Mouse (Mus musculus) Patski (cell line): ENCODE measurements around the gene Hacd3. TPM values are rescaled to one million over a fixed set of nuclear protein-coding genes. Genes with fewer than 3 reads are reported as not detected.
"Not testable (repeated sequence)": the region's sequence is repeated elsewhere in the genome, so short reads cannot be mapped to it uniquely, and the experiment has no call there.

Experiments used
- ATAC-seq: fragments of 100-300 bp; one replicate; pipeline ENCODE4 v1.8.0; 2021
- CTCF ChIA-PET: fragments of 350-600 bp; sonication (Branson Sonifier 250); formaldehyde crosslinking; loops from one replicate; lab custom pipeline; 2022; ENCODE audit warnings: inconsistent platforms; lab: Charles Lee
- POLR2A ChIA-PET: fragments of 350-600 bp; sonication (Branson Sonifier 250); formaldehyde crosslinking; loops from one replicate; lab custom pipeline; 2022; ENCODE audit warnings: antibody characterized with exemption, inconsistent platforms; lab: Charles Lee
- DNase-seq: peaks from one replicate; pipeline ENCODE4 v3.0.0-alpha.2; 2011; ENCODE audit warnings: low read depth, low spot score
- H3K27me3 ChIP-seq: fragments of 371-371 bp; one replicate; pipeline ENCODE4 v1.5.1; 2021
- CTCF ChIP-seq: fragments of 100-300 bp; IDR thresholded peaks from one replicate; pipeline ENCODE4 v1.5.1; 2021
- in situ Hi-C: fragments of 300-500 bp; cut with MboI; formaldehyde crosslinking; loops from 3 replicates; pipeline ENCODE4 v1.11.1; 2018; ENCODE audit warnings: low pct_unique_long_range_greater_than_20kb, mixed read lengths
- polyA plus RNA-seq: library from polyadenylated mRNA; unstranded; gene quantifications from one replicate; pipeline ENCODE4 v1.2.3, GENCODE M21; 2021

Gene Hacd3
- polyA plus RNA-seq, 1 experiment from 2014 or later, result 121 TPM

DNA sequence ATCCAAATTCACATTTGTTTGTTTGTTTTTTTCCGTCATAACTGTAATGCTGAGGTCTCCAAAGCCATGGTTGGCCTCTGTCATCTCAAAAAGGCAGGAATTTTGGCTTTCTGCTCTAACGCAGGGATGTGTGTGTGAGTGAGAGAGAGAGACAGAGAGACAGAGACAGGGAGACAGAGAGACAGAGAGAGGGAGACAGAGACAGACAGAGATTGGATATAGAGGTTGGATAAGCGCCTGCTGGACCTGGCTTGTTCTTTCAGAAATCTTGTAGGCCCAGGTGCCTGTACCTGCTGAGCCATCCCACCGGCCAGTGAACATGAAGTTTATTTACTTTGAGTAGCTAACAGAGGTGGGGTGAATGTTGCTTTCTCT, 10.4 kb upstream of the Hacd3 start:
- TF ChIP-seq CTCF, result no peak
- ChIA-PET POLR2A (no interaction called here), CTCF (interaction anchor here (1.6 to 4.9 kb wide), 4 partner anchors 14 to 23 kb away, joined by 3 to 21 read pairs (median 6); no protein-coding TSS in a partner anchor)
- DNase-seq (no peak), ATAC-seq (no peak)
- in situ Hi-C loops, result no loop called here
- H3K27me3 ChIP-seq, result no peaks in the 10 kb centered on the region

DNA sequence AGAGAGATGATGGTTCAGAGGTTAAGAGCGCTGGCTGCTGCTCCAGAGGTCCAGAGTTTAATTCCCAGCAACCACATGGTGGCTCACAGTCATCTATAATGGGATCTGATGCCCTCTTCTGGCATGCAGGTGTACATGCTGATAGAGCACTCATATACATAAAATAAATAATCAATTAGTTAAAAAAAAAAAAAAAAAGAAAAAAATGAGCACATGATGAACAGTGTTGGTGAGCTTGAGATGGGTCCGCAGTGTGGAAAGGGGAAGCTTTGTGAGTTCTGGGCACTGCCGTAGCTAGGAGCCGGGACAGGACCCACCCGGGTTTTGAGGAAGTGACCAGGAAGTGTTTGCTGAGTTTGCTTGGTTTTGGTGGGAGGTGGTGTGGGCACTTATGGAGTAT, 9.9 kb upstream of the Hacd3 start:
- POLR2A ChIA-PET, result interaction anchor here (1.0 to 1.2 kb wide), 2 partner anchors 9 to 15 kb away, joined by 3 read pairs; no protein-coding TSS in a partner anchor
- peak; percentile 46 for TF ChIP-seq CTCF
- in situ Hi-C loops, ATAC-seq, DNase-seq, H3K27me3 ChIP-seq: not testable (repeated sequence)
- CTCF ChIA-PET, result interaction anchor here (1.7 to 4.9 kb wide), 3 partner anchors 16 to 23 kb away, joined by 3 to 21 read pairs (median 9); no protein-coding TSS in a partner anchor

DNA sequence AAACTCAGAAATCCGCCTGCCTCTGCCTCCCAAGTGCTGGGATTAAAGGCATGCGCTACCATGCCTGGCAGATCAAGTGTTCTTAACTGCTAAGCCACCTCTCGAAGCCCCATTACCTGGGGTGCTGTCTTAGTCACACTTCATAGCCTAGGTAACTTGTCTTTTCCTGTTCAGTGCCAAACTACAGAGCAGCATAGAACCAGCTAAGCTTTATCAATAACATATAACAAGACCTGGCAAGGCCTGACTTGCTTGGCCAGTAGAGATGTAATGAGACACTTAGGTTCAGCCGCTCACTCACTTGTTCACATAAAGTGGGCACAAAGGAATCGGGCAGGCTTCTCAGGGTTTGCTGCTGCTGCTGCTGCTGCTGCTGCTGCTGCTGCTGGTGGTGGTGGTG, 6.8 kb upstream of the Hacd3 start:
- in situ Hi-C loops, result no loop called here
- ATAC-seq, result no peak
- H3K27me3 ChIP-seq, result no peaks in the 10 kb centered on the region
- DNase-seq, result no peak
- POLR2A ChIA-PET, result interaction anchor here (0.7 kb wide), 1 partner anchor 17 kb away, joined by 10 read pairs; no protein-coding TSS in a partner anchor
- CTCF ChIA-PET, result no interaction called here
- no peak for TF ChIP-seq CTCF

DNA sequence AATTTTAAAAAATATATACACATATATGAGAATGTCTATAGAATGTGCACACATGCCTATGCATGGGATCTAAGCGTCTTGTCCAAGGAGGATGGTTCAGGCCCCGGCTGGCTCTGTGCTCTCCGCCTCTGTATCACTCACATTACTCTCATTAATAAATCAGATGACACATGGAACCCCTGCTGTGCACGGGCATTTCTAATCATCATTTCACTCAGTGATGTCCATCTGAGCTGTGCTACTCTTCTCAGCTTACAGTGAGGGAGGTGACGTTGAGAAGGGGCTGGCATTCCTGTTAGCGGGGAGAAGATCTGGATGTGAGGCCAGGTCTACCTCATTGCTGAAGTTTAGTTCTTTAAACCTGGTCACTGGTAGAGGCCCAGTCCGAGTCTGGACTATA, 5.7 kb upstream of the Hacd3 start:
- in situ Hi-C loops, result no loop called here
- no peaks in the 10 kb centered on the region for H3K27me3 ChIP-seq
- ATAC-seq (no peak), DNase-seq (no peak)
- POLR2A ChIA-PET, result no interaction called here
- CTCF ChIA-PET, result no interaction called here
- no peak for TF ChIP-seq CTCF

DNA sequence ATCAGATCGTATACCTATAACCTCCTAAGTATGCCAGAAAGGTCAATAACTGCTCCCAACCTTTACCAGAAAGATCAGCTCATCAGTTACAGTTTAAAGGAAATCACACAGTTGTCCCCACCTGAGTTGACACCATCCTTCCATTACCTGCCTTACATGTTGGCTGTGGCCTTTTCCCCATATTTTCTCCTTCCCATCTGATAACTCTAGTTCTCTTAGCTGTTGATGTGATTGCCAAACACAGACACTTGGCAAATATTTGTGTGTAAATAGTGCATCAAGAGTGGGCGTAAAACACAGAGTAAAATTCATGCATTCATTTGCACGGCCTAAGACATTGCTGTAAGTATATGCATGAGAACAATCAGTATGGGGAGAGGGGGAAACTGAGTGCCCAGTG, 2.0 kb upstream of the Hacd3 start:
- H3K27me3 ChIP-seq, result no peaks in the 10 kb centered on the region
- no peak for ATAC-seq
- POLR2A ChIA-PET, result interaction anchor here (1.0 kb wide), 1 partner anchor 8 kb away, joined by 3 read pairs; no protein-coding TSS in a partner anchor
- no peak for DNase-seq
- in situ Hi-C loops, result no loop called here
- no peak for TF ChIP-seq CTCF
- CTCF ChIA-PET, result no interaction called here

DNA sequence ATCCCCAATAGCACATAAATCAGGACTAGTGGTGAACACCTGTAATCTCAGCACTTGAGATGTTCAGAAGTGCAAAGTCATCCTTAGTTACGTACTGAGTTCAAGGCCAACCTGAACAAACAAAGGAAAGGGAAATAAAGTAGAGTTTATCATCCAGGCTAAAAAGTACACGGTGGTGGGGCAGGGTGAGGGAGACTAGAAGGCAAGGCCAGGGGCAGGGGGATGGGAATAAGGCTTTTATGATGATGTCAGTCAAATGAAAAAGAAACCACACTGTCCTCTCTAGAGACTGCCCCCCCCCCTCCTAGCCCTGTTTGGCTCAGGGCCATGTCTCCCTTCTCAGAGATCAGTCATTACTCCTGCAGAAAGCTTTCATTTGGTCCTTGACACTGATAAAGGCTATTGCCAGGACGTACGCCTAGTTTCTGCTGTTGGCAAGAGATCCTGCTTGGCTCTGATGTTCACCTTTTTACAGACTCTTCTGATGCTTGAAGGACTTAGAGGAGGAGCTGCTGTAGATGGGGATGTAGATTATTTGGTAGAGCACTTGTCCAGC, 1.2 kb upstream of the Hacd3 start:
- CTCF ChIA-PET, result interaction anchor here (2.4 kb wide), 1 partner anchor 11 kb away, joined by 13 read pairs; no protein-coding TSS in a partner anchor
- POLR2A ChIA-PET, result interaction anchor here (0.5 to 1.9 kb wide), 4 partner anchors 8 to 264 kb away, joined by 3 to 7 read pairs (median 3); no protein-coding TSS in a partner anchor
- no peak for TF ChIP-seq CTCF
- H3K27me3 ChIP-seq, result no peaks in the 10 kb centered on the region
- DNase-seq (no peak), ATAC-seq (no peak)
- in situ Hi-C loops, result no loop called here

DNA sequence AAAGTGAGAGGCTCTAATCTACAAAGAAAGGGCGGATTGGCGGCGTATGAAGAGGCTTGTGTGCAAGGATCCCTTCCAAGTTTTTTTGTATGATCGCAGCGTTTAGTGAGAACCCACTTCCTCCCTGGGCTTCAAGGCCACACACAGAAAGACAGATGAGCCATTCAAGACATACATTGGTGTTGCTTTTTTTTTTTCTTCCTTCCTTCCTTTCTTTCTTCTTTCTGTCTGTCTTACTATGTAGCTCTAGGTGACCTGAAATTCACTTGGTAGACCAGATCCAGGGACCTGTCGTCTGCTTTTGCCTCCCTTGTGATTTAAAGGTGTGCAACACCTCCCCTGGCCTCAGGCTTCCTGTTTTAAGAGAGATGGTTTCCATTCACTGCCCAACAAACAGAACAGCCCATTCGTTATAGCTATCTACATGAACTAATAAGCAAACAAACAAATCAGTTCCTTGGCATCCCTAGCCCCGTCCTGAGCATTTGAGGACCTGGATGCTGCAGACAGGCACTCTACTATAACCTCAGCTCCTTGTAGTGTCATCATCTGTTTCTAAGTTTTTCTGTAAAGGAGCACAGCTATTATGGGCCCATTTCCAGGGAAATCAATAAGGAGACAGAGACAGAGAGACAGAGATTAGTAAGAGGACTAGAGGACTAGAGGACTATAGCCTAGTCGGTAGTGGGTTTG, 540 bp upstream of the Hacd3 start:
- H3K27me3 ChIP-seq, result no peaks in the 10 kb centered on the region
- CTCF ChIA-PET, result interaction anchor here (0.9 to 2.4 kb wide), 3 partner anchors 9 to 15 kb away, joined by 3 to 13 read pairs (median 4); no protein-coding TSS in a partner anchor
- in situ Hi-C loops, result no loop called here
- no peak for ATAC-seq
- POLR2A ChIA-PET, result interaction anchor here (0.5 to 1.9 kb wide), 5 partner anchors 9 to 264 kb away, joined by 3 to 7 read pairs (median 3); no protein-coding TSS in a partner anchor
- no peak for TF ChIP-seq CTCF
- DNase-seq, result no peak

DNA sequence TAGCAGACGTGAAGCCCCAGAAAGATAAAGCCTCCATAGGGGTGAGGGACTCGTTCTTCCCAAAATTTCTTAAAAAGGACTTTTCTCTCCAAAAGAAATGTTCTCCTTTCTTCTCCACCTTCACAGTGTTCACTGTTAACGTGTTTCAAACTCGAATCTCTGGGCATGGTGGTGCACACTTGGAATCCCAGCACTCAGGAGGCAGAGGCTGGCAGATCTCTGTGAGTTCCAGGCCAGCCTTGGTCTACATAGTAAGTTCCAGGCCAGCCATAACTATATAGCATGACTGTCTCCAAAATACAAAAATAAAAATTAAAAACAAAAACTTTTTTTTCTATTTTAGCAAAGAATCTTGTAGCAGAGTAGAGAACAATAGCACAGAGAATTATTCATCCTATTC, 1.4 kb downstream of the Hacd3 start:
- no peak for DNase-seq
- ChIA-PET POLR2A (no interaction called here), CTCF (interaction anchor here (0.7 to 2.4 kb wide), 2 partner anchors 8 to 28 kb away, joined by 3 to 13 read pairs; no protein-coding TSS in a partner anchor)
- TF ChIP-seq CTCF, result no peak
- H3K27me3 ChIP-seq, result no peaks in the 10 kb centered on the region
- in situ Hi-C loops, result no loop called here
- ATAC-seq, result no peak

DNA sequence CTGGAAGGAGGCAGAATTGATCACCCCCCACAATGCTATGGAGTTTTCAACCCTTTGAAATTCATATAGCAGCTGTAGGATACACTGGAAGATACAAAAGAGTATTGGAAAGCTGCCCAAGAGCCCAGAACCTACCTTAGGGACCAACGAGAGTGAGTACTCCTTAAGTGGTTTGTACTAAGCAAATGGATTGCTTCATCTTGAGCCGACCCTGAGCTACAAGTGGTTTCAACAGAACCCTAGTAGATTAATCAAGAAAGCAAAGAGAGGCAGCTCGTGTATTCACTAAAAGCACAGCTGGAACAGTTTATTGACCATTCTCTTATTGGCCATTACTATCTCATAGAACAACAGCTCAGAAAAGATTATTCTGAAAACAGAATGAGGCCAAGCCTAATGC, 2.3 kb downstream of the Hacd3 start:
- POLR2A ChIA-PET, result interaction anchor here (1.1 kb wide), 1 partner anchor 13 kb away, joined by 3 read pairs; the partner anchor contains the start of gene Dpp8
- ATAC-seq, result no peak
- DNase-seq, result no peak
- H3K27me3 ChIP-seq, result no peaks in the 10 kb centered on the region
- CTCF ChIA-PET, result no interaction called here
- TF ChIP-seq CTCF, result no peak
- in situ Hi-C loops, result no loop called here

DNA sequence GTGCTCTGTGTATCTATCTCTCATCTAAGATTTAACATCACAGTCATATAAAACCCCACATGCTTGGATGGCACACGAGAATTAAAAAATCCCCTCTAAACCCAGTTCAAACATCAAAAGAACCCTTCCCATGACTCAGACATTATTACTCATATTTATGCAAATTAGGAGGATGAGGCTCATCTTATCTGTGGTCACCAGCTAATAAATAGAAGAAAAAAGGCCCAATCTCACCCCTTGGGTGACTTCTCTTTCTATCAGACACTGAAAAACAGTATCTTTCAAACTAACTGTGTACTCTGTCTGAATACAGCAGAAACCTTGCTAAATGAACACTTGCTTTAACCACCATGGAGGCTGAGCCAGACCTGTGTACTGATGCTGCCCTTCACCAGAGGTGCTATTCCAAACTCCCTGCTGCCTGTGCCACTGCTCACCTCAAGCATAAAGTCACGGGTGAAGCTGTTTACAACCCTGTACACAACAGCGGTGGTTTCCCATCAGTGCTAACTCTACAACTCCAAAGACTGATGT, 2.8 kb downstream of the Hacd3 start:
- in situ Hi-C loops, result no loop called here
- ATAC-seq, result no peak
- ChIA-PET POLR2A (interaction anchor here (1.1 kb wide), 1 partner anchor 14 kb away, joined by 3 read pairs; the partner anchor contains the start of gene Dpp8), CTCF (interaction anchor here (1.4 kb wide), 1 partner anchor 14 kb away, joined by 3 read pairs; the partner anchor contains the start of gene Dpp8)
- no peaks in the 10 kb centered on the region for H3K27me3 ChIP-seq
- no peak for DNase-seq
- no peak for TF ChIP-seq CTCF
